ENCODE assay signal across 19 mouse cellular contexts in the genomic region with DNA sequence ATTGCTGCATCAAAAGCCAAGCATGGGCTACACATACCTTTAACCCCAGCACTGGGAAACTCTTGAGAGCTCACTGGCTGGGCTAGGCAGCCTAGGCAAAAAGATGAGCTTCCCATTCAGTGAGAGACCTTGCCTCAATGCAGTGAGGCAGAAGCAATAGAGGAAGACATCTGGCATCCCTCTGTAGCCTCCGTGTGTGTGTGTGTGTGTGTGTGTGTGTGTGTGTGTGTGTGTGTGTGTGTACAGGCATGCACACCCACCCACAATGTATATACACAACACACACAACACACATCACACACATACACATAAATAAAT.
DNase-seq lines count a peak whose midpoint lies in the region; ATAC-seq lines count a peak whose summit lies in the region.
"Had no signal": no experiment of that assay in that cellular context is flagged by ENCODE, and none has a peak within 500 bp of the region (broad histone marks: within the 10 kb centered on the region; RNA-seq: fewer than 3 reads in every experiment).

No protein-coding gene starts in this region.

- ATAC-seq in forebrain, embryonic 13.5 days = peak; percentile 34; the same call in 1 of the 2 replicates
- 0 out of 2 replicates have a peak, but pooled peaks have one; percentile 8 for ATAC-seq in neural tube, embryonic 12.5 days (ENCODE audit: low FRiP score, low read depth)
- peak; percentile 13; the same call in 1 of the 2 replicates for ATAC-seq in forebrain, embryonic 14.5 days
- ATAC-seq: intestine, postnatal 0 days had no signal

- H3K27ac ChIP-seq in forebrain, embryonic 13.5 days = no peak overlapping the region; the same call in 1 of the 2 replicates
- H3K27ac ChIP-seq in forebrain, embryonic 10.5 days = no peak overlapping the region
- H3K27ac ChIP-seq in neural tube, embryonic 12.5 days = no peak overlapping the region
- no peak overlapping the region for H3K27ac ChIP-seq in forebrain, embryonic 14.5 days (ENCODE audit: low read depth, low read length)
- H3K27ac ChIP-seq: heart, adult 2 months; heart, embryonic 15.5 days; hindbrain, embryonic 14.5 days; kidney, postnatal 0 days had no signal

- H3K4me3 ChIP-seq in forebrain, embryonic 13.5 days = no peak overlapping the region
- H3K4me3 ChIP-seq in forebrain, embryonic 10.5 days = no peak overlapping the region
- H3K4me3 ChIP-seq in neural tube, embryonic 12.5 days = no peak overlapping the region
- no peak overlapping the region for H3K4me3 ChIP-seq in forebrain, embryonic 14.5 days (ENCODE audit: low read depth, low read length)
- H3K4me3 ChIP-seq: heart, adult 2 months had no signal

- no peak overlapping the region for H3K9ac ChIP-seq in forebrain, embryonic 13.5 days
- no peak overlapping the region for H3K9ac ChIP-seq in neural tube, embryonic 12.5 days
- H3K9ac ChIP-seq in forebrain, embryonic 14.5 days (ENCODE audit: low read length) = no peak overlapping the region
- H3K9ac ChIP-seq: stomach, embryonic 15.5 days had no signal

- 44% methylated on average over 1 of the region's 1 CpGs for WGBS in forebrain, embryonic 13.5 days
- 50% methylated on average over 1 of the region's 1 CpGs for WGBS in forebrain, embryonic 10.5 days
- 33% methylated on average over 1 of the region's 1 CpGs for WGBS in neural tube, embryonic 12.5 days
- 53% methylated on average over 1 of the region's 1 CpGs for WGBS in forebrain, embryonic 14.5 days

- H3K4me2 ChIP-seq in forebrain, embryonic 13.5 days = no peak overlapping the region
- H3K4me2 ChIP-seq in neural tube, embryonic 12.5 days (replicated peaks) = no peak overlapping the region
- no peak overlapping the region for H3K4me2 ChIP-seq in forebrain, embryonic 14.5 days (ENCODE audit: low read length)

- H3K4me1 ChIP-seq in forebrain, embryonic 13.5 days = peaks cover 11% of the 10 kb centered on the region
- H3K4me1 ChIP-seq in forebrain, embryonic 10.5 days = peaks cover 24% of the 10 kb centered on the region
- H3K4me1 ChIP-seq in neural tube, embryonic 12.5 days = peaks cover 13% of the 10 kb centered on the region
- 0 out of 2 replicates have a peak, but pooled peaks cover 2% of the 10 kb centered on the region for H3K4me1 ChIP-seq in forebrain, embryonic 14.5 days (ENCODE audit: control insufficient read depth, insufficient read depth, low read length)

- no peaks in the 10 kb centered on the region for H3K36me3 ChIP-seq in forebrain, embryonic 13.5 days (ENCODE audit: poor library complexity, severe bottlenecking)
- no peaks in the 10 kb centered on the region for H3K36me3 ChIP-seq in forebrain, embryonic 10.5 days (replicated peaks)
- no peaks in the 10 kb centered on the region for H3K36me3 ChIP-seq in neural tube, embryonic 12.5 days
- H3K36me3 ChIP-seq in forebrain, embryonic 14.5 days (ENCODE audit: control insufficient read depth, insufficient read depth, low read length) = no peaks in the 10 kb centered on the region
- H3K36me3 ChIP-seq: heart, embryonic 15.5 days; limb, embryonic 15.5 days; stomach, embryonic 15.5 days had no signal

- no peaks in the 10 kb centered on the region for H3K9me3 ChIP-seq in forebrain, embryonic 13.5 days (replicated peaks)
- H3K9me3 ChIP-seq in forebrain, embryonic 10.5 days = no peaks in the 10 kb centered on the region
- no peaks in the 10 kb centered on the region for H3K9me3 ChIP-seq in neural tube, embryonic 12.5 days
- H3K9me3 ChIP-seq in forebrain, embryonic 14.5 days (replicated peaks; ENCODE audit: control insufficient read depth, low read length) = no peaks in the 10 kb centered on the region
- H3K9me3 ChIP-seq: heart, embryonic 15.5 days; limb, embryonic 15.5 days; stomach, embryonic 15.5 days had no signal

- DNase-seq in forebrain, embryonic 10.5 days (ENCODE audit: extremely low spot score, low spot score) = no peak
- no peak for DNase-seq in neural tube, embryonic 10.5 days (ENCODE audit: extremely low spot score, low spot score)
- peak; percentile 23 for DNase-seq in forebrain, embryonic 14.5 days (ENCODE audit: low spot score)
- peak; percentile 87 for DNase-seq in retina, postnatal 1 day
- no peak for DNase-seq in layer of hippocampus, adult 11-12 months (ENCODE audit: low spot score)
- DNase-seq in right cerebral cortex, adult 18-20 months = no peak
- DNase-seq: adrenal gland, postnatal 14 days; cerebellum, adult 11-12 months; cerebellum, postnatal 36 days; lung, adult 18-20 months had no signal

- H3K27me3 ChIP-seq in forebrain, embryonic 13.5 days = peaks cover 49% of the 10 kb centered on the region
- peaks cover 83% of the 10 kb centered on the region for H3K27me3 ChIP-seq in forebrain, embryonic 10.5 days (ENCODE audit: poor library complexity, severe bottlenecking)
- H3K27me3 ChIP-seq in neural tube, embryonic 12.5 days (replicated peaks) = peaks cover 22% of the 10 kb centered on the region; the same call in 1 of the 2 replicates
- H3K27me3 ChIP-seq in forebrain, embryonic 14.5 days (replicated peaks; ENCODE audit: control insufficient read depth, insufficient read depth, low read length) = 0 out of 2 replicates have a peak, but pooled peaks cover 6% of the 10 kb centered on the region
- H3K27me3 ChIP-seq: heart, embryonic 15.5 days; limb, embryonic 15.5 days; stomach, embryonic 15.5 days had no signal

Comparison
In these comparisons a context has a peak if more than half of its experiments do, and no peak if none do; other contexts are left out.
1. DNase-seq: peak in forebrain, embryonic 14.5 days (single experiment) and retina, postnatal 1 day (single experiment); none in forebrain, embryonic 10.5 days (single experiment), neural tube, embryonic 10.5 days (single experiment), layer of hippocampus, adult 11-12 months (single experiment) and right cerebral cortex, adult 18-20 months (single experiment).
2. Peak in every context shown above with its lines, with median percentiles within 50 percentile points of each other: ATAC-seq.